Mouse (Mus musculus) liver (tissue): ENCODE results near the gene Tmprss9.
"Not testable (repeated sequence)": the region's sequence is repeated elsewhere in the genome, so short reads cannot be mapped to it uniquely, and the experiment has no call there.

Experiments
- DNase-seq: peaks from one replicate; pipeline ENCODE4 v3.0.0-alpha.2; 2020; ENCODE audit warnings: mixed read lengths

Tmprss9 gene

DNA sequence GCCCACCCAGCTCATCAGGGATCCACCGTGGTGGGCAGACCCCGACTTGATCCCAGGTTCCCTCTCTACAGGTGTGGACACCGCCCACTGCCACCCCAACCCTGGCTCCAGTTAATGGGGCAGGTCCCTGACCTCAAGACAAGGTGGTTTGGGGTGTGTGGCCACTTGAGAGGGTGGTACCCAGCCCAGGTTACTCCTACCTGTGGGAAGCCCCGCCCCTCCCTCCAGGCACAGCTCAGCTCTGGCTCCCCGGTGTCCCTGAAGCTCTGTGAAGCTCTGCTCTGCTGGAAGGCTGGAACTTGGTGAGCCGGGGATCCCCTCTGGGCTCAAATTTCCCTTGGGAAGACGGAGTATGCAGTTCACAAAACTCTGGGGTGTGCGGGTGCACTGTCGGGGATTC is at the start of gene Tmprss9:
TSS of gene Tmprss9 (plus strand) at position 268 of the 400 bp plus-strand sequence.
- peak; percentile 26 for DNase-seq

DNA sequence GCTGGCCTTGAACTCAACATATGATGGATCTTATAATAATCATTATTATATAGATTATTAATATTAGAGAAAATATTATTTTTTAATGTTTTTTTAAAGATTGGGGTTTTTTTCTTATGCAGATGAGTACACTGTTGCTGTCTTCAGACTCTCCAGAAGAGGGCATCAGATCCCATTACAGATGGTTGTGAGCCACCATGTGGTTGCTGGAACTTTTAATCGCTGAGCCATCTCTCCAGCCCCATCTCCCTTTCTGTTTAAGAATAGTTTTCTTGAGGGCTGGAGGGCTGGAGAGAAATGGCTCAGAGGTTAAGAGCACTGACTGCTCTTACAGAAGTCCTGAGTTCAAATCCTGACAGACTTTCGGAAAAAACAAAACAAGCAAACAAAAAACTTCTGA is 49.7 kb upstream of the Tmprss9 start:
- DNase-seq: peak; percentile 40

DNA sequence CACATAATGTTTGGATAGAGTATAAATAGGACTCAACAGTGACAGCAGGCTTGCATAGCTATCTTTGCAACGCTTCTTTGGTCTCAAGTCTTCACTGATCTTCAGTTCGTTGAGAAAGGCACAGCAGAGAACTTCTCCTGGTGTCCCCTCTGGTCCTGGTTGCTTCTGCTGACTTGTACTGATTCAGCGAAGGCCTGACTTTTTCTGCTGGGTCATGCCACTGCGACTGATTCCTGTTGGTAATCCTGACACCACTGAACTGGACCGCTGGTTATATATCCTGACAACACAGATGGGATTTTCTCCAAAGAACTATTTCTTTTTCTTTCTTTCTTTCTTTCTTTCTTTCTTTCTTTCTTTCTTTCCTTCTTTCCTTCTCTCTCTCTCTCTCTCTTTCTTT is 49.1 kb upstream of the Tmprss9 start:
- peak; percentile 78 for DNase-seq

DNA sequence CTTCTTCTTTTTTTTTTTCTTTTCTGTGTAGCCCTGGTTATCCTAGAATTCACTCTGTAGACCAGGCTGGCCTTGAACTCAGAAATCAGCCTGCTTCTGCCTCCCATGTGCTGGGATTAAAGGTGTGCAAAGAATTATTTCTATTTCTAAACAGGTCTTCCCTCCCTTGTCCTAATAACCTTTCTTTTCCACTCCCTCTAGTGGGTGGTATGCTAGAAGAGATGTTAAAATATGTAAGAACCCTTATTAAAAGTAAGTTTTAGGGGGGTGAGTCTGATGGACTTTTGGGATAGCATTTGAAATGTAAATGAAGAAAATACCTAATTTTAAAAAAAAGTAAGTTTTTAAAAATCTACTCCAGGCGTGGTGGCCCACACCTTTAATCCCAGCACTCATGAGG is 48.3 kb upstream of the Tmprss9 start:
- no peak for DNase-seq

DNA sequence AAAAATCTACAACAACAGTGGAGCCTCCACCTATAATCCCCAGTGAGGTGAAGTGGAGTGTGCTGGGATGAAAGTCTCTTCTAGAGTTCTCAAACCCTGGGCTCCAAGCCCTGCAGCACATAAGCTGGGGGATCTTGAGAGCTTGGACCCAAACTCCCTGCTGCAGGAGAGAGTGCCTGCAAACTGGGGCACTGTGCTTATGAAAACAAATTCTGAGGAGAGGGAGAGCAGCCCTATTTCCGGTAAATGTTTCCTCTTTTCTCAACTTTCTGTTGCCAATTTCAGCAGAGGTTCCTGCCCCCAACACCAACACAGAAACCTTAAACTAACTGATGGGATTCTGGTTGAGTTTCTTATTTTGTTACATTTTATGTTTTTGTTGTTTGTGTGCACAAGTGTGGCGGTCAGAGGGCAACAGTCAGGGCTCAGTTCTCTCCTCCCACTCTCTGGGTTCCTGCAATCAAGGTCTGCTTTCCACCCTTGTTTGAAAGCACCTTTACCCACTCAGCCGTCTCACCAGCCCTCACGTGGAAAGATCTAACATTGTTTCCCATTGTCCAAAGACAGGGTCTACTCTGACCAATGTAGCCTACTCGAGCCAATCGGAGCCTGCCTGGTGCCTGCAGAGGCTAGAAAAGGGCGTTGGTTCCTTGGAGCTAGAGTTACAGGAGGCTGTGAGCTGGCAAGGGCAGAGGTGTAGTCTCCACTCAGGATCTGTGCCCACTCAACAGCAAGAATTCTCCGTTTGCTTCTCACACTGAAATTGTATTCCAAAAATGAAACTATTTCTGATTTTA is 47.6 kb upstream of the Tmprss9 start:
- DNase-seq: peak; percentile 54

DNA sequence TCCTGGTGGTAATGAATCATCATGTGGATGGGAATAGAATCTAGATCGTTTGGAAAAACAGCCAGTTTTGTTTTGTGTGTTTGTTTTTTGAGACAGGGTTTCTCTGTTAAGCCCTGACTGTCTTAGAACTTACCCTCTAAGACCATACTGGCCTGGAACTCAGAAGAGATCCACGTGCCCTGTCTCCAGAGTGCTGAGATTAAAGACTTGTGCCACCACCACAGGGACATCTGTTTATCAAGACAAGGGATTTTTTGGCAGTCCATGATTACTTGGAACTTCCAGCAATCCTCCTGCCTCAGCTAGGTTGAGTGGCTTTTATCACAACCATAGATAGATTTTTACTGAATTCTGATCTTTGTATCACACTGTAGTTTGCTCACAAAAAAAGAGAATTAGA is 46.8 kb upstream of the Tmprss9 start:
- no peak for DNase-seq

DNA sequence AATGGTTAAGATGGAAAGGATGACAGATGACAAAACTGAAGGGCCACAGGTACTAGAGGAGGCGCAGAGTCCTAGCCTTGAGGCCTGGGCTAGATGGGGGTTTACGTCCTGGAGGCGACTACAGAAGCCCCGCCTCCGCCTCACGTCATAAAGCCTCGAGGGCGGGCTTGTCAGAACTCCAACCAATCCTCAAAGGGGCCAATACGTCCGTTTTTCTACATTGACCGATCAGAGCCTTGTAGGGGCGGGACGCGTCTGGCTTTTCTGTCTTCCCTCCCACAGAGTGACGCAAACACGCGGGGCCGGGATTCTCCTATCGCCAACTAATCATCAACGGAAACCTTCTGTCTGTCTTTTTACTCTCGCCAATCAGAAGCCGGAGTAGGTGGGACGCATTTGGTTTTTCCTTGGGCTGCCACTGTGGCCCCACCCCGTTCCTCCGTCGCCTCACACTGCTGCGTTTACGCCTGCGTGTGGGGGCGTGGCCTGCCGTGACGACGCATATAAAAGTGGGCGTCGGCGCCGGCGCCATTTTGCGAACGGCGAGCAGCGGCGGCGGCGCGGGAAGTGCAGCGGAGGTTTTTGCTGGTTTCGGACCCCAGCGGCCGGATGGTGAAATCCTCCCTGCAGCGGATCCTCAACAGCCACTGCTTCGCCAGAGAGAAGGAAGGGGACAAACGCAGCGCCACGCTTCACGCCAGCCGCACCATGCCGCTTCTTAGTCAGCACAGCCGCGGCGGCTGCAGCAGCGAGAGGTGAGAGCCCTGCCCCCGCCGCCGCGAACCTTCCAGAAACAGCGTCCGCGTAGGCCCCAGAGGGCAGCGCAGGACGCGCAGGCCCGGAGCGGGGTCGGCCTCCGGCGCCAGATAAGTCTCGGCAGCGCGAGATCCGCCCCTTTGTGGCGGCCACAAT is 45.2 kb upstream of the Tmprss9 start, which contains the start of gene Oaz1:
TSS of gene Oaz1 (plus strand) at position 506 of the 912 bp plus-strand sequence.
- DNase-seq: peak; percentile 98

DNA sequence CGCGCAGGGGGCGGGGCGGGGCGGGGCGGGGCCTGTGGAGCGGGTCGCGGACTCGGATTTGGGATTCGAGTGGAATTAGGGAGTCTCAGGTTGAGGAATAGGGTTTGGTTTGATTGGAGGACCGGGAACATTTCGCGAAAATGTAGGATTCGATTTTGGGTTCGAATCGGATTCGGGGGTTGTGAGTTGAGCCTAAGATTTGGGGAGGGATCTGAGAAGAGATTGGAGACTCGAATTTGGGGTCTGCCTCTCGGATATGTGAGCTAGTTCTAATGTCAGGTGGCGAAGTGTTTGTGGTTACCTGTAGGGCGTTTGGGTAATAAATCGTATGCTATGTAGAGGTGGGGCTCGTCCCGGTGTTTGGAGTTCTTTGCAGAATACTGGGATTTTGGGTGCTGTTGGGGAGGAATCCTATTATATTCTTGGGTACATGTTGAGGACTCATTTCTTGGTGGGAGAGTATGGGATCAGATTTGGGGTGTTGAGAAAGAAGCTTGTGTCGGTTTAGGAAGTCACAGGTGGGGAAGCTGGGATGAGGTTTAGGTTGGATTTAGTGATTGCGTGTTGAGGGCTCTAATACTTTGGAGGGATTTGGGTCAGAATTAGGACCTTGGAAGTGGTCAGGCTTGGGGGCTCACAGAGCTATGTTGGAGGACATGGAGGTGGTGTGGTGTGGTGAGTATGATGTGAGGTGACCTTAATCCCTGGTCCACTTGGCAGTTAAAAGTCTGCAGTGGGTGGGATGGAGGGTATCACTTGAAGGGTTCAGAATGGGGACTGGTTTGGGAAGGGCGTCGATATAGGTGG is 44.4 kb upstream of the Tmprss9 start:
- DNase-seq: no peak

DNA sequence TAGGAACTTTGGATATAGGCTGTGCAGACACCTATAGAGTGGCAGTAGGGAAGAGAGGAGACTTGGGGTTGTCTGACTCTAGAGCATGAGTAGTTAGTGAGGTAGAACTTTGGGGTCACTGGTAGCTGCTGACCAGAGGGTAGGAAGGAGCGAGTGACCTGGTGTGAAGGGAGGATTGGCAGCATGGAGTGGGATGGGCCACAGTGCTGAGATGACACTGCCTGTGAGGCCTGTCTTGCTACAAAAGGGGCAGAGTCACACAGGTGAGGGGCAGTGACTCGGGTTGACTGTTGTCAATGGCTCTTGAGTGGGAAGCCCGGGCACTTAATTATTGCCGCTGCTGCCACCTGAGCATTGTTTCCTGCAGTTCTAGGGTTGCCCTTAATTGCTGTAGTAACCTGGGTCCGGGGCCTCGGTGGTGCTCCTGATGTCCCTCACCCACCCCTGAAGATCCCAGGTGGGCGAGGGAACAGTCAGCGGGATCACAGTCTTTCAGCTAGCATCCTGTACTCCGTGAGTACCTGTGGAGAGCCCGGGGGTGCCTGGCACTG is 43.7 kb upstream of the Tmprss9 start:
- no peak for DNase-seq

DNA sequence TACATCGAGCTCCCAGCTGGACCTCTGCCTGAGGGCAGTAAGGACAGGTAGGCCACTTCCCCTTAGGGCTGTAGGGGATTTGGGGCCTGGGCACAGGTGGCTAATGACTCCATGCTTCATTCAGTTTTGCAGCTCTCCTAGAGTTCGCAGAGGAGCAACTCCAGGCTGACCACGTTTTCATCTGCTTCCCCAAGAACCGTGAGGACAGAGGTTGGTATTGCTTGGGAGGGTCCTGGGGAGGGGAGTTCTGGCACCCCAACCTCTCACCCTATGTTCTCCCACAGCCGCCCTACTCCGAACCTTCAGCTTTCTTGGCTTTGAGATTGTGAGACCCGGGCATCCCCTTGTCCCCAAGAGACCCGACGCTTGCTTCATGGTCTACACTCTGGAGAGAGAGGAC is 43.1 kb upstream of the Tmprss9 start:
- DNase-seq: not testable (repeated sequence)

DNA sequence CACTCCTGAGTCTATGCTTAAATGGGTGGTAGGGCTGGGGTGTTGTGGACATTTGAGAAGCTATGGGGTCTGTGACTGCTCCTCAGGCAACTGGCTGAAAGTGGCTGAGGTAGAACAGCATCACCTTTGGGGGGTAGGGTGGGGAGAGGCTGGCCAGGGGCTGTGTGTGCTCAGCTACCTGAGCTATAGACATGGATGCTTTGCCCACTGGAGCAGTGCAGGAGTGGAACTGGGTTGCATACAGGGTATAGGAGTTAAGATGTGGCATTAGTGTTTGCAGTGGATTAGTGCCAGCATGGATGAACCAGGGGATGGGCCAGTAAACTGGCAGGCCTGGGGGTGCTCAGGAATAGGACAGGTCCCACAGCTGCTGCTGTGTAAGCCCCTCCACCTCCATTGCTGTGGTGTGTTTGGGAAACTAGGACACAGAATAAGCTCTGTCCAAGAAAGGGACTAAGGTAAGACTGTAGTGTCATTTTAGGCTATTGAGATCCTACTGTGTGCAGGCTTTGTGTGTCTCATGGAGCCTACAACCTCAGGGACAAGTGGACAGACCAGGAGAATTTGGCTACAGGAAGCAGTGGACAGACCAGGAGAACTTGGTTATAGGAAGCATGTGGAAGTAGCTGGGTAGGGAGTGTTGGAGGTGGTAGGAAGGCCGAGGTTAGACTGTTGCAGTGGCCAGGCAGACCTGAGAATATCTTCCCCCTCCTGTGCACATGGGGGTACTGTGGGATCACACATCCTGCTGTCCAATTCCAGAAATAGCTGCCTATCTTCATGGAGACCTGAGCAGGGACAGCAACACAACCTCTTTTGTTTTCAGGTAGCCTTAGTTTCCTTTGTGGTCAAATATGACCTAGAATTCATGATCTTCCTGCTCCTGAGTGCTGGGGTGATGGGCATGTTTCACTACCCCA is 42.0 kb upstream of the Tmprss9 start:
- no peak for DNase-seq

DNA sequence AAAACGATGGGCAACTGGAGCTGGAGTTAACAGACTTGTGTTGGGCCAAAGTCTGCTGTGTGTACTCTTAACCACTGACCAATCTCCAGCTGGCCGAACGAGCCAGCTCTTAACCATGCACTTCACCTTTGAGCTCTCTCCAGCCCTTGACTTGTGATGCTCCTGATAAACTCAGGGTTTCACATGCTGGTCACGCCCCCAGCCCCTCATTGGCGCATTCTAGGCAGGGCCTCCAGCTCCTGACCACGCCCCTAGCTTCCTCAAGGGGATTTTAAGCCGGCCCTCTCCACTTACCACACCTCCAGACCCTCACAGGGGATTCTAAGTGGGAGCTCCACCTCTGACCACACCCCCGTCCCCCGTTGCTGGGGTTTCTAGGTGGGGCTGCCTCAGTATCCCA is 40.5 kb upstream of the Tmprss9 start:
- DNase-seq: peak; percentile 84

DNA sequence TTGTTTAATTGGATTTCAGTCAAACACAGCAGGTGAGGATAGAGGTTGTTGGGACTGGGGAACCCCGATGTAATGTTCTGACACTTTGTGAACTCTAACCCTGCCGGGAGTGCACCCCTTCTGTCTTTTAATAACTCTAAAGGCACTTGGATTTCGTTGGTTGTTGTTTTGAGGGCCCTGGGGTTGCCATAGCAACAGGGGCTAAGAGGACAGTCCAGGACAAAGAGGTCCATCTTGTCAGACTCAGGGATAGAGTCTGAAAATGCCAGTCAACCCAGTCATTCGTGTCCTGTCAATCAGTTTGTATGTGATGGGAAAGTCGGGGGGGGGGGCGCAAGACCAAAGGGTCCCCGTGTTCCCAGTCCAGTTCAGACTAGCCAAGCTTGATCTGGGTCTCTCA is 38.8 kb upstream of the Tmprss9 start:
- no peak for DNase-seq

DNA sequence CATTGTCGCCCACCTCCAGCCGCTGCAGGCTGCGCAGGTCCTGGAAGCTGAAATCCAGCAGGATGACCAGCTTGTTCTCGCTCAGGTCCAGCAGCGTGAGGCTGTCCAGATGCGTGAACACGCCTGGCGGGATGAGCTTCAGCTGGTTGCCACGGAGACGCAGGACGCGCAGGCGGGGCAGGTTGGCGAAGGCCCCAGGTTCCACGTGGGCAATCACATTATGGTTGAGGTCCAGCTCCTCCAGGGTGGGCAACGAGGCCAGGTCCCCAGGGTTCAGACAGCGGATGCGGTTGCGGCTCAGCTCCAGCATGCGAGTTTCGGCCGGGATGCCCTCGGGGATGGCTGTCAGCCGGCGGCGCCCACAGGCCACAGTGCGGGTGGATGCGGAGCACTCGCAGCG is 36.0 kb upstream of the Tmprss9 start:
- DNase-seq: no peak

DNA sequence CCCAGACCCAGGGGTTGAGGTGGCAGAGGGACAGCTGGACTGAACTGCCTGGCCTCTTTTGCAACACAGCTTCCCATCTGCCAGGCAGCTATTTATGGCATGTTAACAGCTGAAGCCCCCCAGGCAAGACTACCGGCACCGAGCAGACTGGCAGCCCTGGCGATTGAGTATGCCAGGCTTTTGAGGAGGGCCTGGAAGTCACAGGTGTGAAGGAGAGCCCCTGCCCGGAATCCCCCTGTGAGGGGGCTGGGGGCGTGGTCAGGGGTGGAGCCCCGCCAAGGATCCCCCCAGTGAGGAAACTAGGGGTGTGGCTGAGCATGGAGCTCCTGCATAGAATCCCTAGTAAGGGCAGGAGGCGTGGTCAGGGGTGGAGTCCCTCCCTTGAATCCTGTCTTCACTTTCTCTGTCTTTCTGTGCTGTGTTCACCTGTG is 34.7 kb upstream of the Tmprss9 start:
- DNase-seq: no peak

DNA sequence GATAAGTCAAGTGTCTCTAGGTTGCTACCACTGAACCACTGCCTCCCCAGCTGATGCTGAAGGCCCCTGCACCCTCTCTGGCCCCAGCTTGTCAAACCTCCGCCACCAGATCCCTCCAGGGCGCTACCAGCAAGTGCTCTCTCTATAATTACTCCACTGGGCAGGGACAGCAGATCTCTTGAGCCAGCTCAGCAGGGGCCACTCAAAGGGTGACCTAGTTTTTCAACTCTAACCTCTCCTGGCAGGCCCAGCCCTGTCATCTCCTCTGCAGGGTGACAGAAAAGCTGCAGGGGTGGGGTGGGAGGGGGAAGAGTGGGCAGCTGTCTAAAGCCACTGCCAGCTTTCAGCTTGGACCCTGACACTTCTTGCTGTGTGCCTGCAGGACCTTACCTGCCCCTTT is 33.8 kb upstream of the Tmprss9 start:
- no peak for DNase-seq

DNA sequence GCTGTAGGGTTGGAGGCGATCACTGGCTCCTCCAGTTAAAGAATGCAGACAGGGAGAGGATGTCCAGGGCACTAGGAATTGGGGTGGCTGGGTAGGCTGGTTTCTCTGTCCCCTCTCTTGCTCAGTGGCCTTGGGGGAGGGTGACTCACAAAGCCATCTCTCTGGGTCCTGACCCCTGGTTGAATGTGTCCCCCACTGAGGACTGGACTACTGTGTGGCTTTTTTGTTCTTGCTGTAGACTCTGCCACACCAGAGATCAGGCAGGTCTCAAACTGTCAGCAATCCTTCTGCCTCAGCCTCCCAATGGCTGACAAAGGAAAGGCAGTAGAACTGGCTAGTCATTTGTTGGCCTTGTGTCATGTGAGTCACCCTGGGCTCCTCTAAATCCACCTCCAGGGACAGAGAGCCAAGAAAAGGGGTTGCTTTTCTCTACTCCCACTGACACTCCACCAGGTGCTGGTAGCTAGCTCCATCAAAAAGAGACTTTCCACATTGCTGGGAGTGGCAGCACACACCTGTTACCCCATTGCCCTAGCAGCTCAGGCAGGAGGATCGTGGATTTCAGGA is 33.2 kb upstream of the Tmprss9 start:
- no peak for DNase-seq

DNA sequence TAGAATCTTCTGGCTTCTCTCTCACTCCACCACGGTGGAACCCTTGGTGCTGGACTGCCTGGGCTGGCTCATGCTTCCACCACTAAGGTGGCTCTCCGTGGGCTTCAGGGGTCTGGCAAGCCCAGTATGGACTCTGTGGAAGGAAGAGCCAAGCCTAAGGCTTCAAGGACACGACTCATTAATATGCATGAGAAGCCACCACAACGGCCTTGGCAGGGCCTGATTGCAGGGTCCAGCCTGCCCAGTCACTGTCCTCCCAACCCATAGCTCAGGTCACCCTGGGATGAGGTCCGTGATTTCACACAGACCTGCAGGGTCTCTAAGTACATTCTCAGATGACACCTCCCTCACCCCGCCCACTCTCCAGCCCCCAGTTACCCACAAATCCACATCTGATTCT is 31.8 kb upstream of the Tmprss9 start:
- no peak for DNase-seq

DNA sequence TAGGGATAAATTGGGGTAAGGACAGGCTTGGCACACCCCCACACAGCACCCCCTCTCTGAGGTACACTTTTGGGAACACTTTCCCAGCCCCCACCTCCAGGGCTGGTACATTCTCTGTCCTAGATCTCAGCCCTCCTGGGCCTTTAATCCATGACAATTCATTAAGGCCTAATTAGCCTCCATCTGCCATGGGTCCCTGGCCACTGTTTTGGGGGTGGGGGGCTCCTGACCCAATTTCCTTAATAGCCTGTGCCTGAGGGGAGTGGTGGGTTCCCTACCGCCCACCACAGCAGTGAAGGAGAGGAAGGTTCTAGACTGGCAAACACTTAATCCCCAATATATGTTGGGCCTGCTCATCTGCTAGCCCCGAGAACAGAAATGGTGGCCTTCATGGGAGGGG is 30.0 kb upstream of the Tmprss9 start:
- DNase-seq: no peak

DNA sequence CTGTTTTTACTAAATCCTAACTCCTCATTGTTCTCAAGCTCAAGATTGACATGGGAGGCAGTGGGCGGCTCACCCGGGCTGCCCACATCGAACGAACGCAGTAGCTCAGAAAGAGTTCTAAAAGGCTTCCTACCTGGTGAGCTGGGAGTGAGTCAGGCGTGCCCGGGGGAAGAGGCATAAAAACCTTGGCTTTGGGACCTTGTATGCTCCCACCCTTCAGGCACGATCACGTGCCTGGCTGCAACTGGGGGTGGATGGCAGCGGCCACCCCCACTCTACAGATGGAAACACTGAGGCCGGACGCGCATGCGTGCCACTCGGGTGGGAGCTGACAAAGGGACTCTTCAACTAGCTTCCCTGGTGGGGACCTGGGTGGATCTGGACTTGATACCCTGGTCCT is 29.3 kb upstream of the Tmprss9 start:
- no peak for DNase-seq
